ENCODE assay signal across 22 mouse cellular contexts in the genomic region with DNA sequence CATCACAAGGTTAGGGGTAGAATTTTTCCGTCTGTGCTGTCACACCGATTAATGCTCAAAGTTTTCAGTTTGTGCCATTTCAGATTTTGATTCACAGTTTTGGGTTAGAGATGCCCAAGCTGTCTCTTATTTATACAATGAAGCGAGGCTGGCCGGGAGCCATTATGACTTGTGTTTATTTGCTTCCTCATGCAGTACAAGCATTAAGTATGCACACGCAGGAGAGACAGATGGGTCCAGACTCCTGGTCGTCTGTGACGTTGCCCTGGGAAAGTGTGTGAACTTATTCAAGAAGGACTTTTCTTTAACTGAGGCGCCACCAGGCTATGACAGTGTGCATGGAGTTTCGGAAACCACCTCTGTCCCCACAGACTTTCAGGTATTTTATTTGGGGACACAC. TPM values are rescaled to one million over a fixed set of nuclear protein-coding genes. Genes with fewer than 3 reads are reported as not detected.
A peak's percentile ranks its signal among the peaks of the same experiment; 100 is the strongest.
DNase-seq lines count a peak whose midpoint lies in the region; ATAC-seq and TF ChIP-seq lines count a peak whose summit lies in the region.
"Had no signal": no experiment of that assay in that cellular context is flagged by ENCODE, and none has a peak within 500 bp of the region (broad histone marks: within the 10 kb centered on the region; RNA-seq: fewer than 3 reads in every experiment).

No protein-coding gene starts in this region.

- 67% methylated on average over 9 of the region's 9 CpGs for WGBS in forebrain, embryonic 15.5 days
- 94% methylated on average over 9 of the region's 9 CpGs for WGBS in forebrain, embryonic 10.5 days
- 56% methylated on average over 9 of the region's 9 CpGs for WGBS in lung, embryonic 14.5 days
- WGBS in forebrain, embryonic 16.5 days: 58% methylated on average over 9 of the region's 9 CpGs

- H3K4me3 ChIP-seq in forebrain, embryonic 15.5 days: no peak overlapping the region
- no peak overlapping the region for H3K4me3 ChIP-seq in forebrain, embryonic 10.5 days
- no peak overlapping the region for H3K4me3 ChIP-seq in lung, embryonic 14.5 days (ENCODE audit: low read depth, low read length)
- H3K4me3 ChIP-seq in forebrain, embryonic 16.5 days (replicated peaks; ENCODE audit: low read length): no peak overlapping the region
- H3K4me3 ChIP-seq: embryonic facial prominence, embryonic 15.5 days; erythroblast, embryonic 14.5 days; heart, embryonic 12.5 days; hindbrain, embryonic 15.5 days had no signal

- H3K4me2 ChIP-seq in forebrain, embryonic 15.5 days (replicated peaks): no peak overlapping the region
- no peak overlapping the region for H3K4me2 ChIP-seq in lung, embryonic 14.5 days
- H3K4me2 ChIP-seq in forebrain, embryonic 16.5 days (ENCODE audit: low read length): no peak overlapping the region
- H3K4me2 ChIP-seq: embryonic facial prominence, embryonic 15.5 days; heart, embryonic 12.5 days; hindbrain, embryonic 15.5 days had no signal

- no peak overlapping the region for H3K9ac ChIP-seq in forebrain, embryonic 15.5 days (replicated peaks)
- H3K9ac ChIP-seq in lung, embryonic 14.5 days: no peak overlapping the region
- no peak overlapping the region for H3K9ac ChIP-seq in forebrain, embryonic 16.5 days (replicated peaks; ENCODE audit: low read depth, low read length)
- H3K9ac ChIP-seq: embryonic facial prominence, embryonic 15.5 days; heart, embryonic 12.5 days; hindbrain, embryonic 15.5 days had no signal

- no peak for TF ChIP-seq CTCF in lung, embryonic 14.5 days (IDR thresholded peaks at IDR 0.05; ENCODE audit: low read depth)
- no peak for TF ChIP-seq CTCF in brain, embryonic 14.5 days (IDR thresholded peaks at IDR 0.05; ENCODE audit: borderline replicate concordance, extremely low read depth, insufficient read depth, insufficient read length)

- no peaks in the 10 kb centered on the region for H3K27me3 ChIP-seq in forebrain, embryonic 15.5 days
- no peaks in the 10 kb centered on the region for H3K27me3 ChIP-seq in forebrain, embryonic 10.5 days (ENCODE audit: poor library complexity, severe bottlenecking)
- no peaks in the 10 kb centered on the region for H3K27me3 ChIP-seq in lung, embryonic 14.5 days (ENCODE audit: insufficient read depth, low read length)
- no peaks in the 10 kb centered on the region for H3K27me3 ChIP-seq in forebrain, embryonic 16.5 days (replicated peaks; ENCODE audit: control insufficient read depth, insufficient read depth, low read length)
- H3K27me3 ChIP-seq: CH12.LX; embryonic facial prominence, embryonic 15.5 days; heart, embryonic 12.5 days; hindbrain, embryonic 15.5 days; Patski had no signal

- TF ChIP-seq POLR2A in brain, embryonic 14.5 days (IDR thresholded peaks at IDR 0.05; ENCODE audit: borderline replicate concordance, extremely low read depth, insufficient read depth, insufficient read length, poor library complexity, severe bottlenecking): no peak

- H3K27ac ChIP-seq in forebrain, embryonic 15.5 days (replicated peaks): no peak overlapping the region
- H3K27ac ChIP-seq in forebrain, embryonic 10.5 days: no peak overlapping the region
- no peak overlapping the region for H3K27ac ChIP-seq in lung, embryonic 14.5 days (ENCODE audit: low read depth)
- H3K27ac ChIP-seq in forebrain, embryonic 16.5 days (ENCODE audit: low read length): no peak overlapping the region
- H3K27ac ChIP-seq: embryonic facial prominence, embryonic 15.5 days; hindbrain, embryonic 15.5 days had no signal

- no peaks in the 10 kb centered on the region for H3K36me3 ChIP-seq in forebrain, embryonic 15.5 days
- no peaks in the 10 kb centered on the region for H3K36me3 ChIP-seq in forebrain, embryonic 10.5 days (replicated peaks)
- H3K36me3 ChIP-seq in lung, embryonic 14.5 days (ENCODE audit: insufficient read depth): no peaks in the 10 kb centered on the region
- no peaks in the 10 kb centered on the region for H3K36me3 ChIP-seq in forebrain, embryonic 16.5 days (ENCODE audit: control insufficient read depth, insufficient read depth)
- H3K36me3 ChIP-seq: embryonic facial prominence, embryonic 15.5 days; hindbrain, embryonic 15.5 days had no signal

- peak; percentile 71 for ATAC-seq in forebrain, embryonic 15.5 days (replicated peaks)
- peak; percentile 38; the same call in 1 of the 2 replicates for ATAC-seq in lung, embryonic 14.5 days (ENCODE audit: insufficient read depth)
- ATAC-seq in forebrain, embryonic 16.5 days: peak; percentile 84
- no peak for ATAC-seq in erythroid progenitor cell, adult 5-6 weeks (replicated peaks; ENCODE audit: low FRiP score, poor library complexity, severe bottlenecking)
- ATAC-seq: activated CD4-positive, CD25-positive, alpha-beta regulatory T cell, adult 4 months; intestine, embryonic 16.5 days; Patski had no signal

- no peak for DNase-seq in forebrain, embryonic 10.5 days (ENCODE audit: extremely low spot score, low spot score)
- peak; percentile 74 for DNase-seq in lung, embryonic 14.5 days
- no peak for DNase-seq in lung, postnatal 36 days
- DNase-seq in brain, embryonic 14.5 days (ENCODE audit: low read depth): peak; percentile 71
- no peak for DNase-seq in gastrocnemius, adult 8-10 months (ENCODE audit: low spot score in 2 of 2)
- DNase-seq: adrenal gland, postnatal 25 days; cerebellum, adult 11 months; cerebellum, adult 8-10 months; cerebellum, postnatal 14 days; embryo, embryonic 11 days; gastrocnemius, postnatal 10 days had no signal

- H3K4me1 ChIP-seq in forebrain, embryonic 15.5 days: 0 out of 2 replicates have a peak, but pooled peaks cover 3% of the 10 kb centered on the region
- no peaks in the 10 kb centered on the region for H3K4me1 ChIP-seq in forebrain, embryonic 10.5 days
- H3K4me1 ChIP-seq in lung, embryonic 14.5 days (ENCODE audit: insufficient read depth): no peaks in the 10 kb centered on the region
- 0 out of 2 replicates have a peak, but pooled peaks cover 4% of the 10 kb centered on the region for H3K4me1 ChIP-seq in forebrain, embryonic 16.5 days (replicated peaks; ENCODE audit: control insufficient read depth, insufficient read depth, low read length)
- H3K4me1 ChIP-seq: embryonic facial prominence, embryonic 15.5 days; heart, embryonic 12.5 days; hindbrain, embryonic 15.5 days had no signal

- H3K9me3 ChIP-seq in forebrain, embryonic 15.5 days: no peaks in the 10 kb centered on the region
- H3K9me3 ChIP-seq in forebrain, embryonic 10.5 days: no peaks in the 10 kb centered on the region
- H3K9me3 ChIP-seq in lung, embryonic 14.5 days (ENCODE audit: low read depth, low read length): no peaks in the 10 kb centered on the region
- no peaks in the 10 kb centered on the region for H3K9me3 ChIP-seq in forebrain, embryonic 16.5 days (ENCODE audit: control insufficient read depth, low read length)
- H3K9me3 ChIP-seq: embryonic facial prominence, embryonic 15.5 days; heart, embryonic 12.5 days; hindbrain, embryonic 15.5 days had no signal

RNA-seq across cellular contexts. Expression of gene Parp4, which starts 26.6 kb away (rescaled TPM):
- polyA plus RNA-seq in forebrain, embryonic 15.5 days (2015; fragmentation: Nextera tagmentation; extraction: Ambion mirVana): 0.59 and 0.61 TPM in 2 replicates
- 0.95 and 1.6 TPM in 2 replicates for polyA plus RNA-seq in forebrain, embryonic 10.5 days (2016; fragmentation: Nextera tagmentation; extraction: Ambion mirVana)
- 4.0 and 5.9 TPM in 2 replicates for polyA plus RNA-seq in lung, embryonic 14.5 days (2014; fragmentation: Nextera tagmentation; extraction: Ambion mirVana)
- 1.4 and 2.3 TPM in 2 replicates for polyA plus RNA-seq in brain, embryonic 14.5 days (2012; rRNA removed)
- polyA plus RNA-seq in forebrain, embryonic 16.5 days (2015; fragmentation: Nextera tagmentation; extraction: Ambion mirVana): 0.68 and 0.84 TPM in 2 replicates
- 10 to 100 TPM; 16.3 to 20.7 (median 20.6) TPM for total RNA-seq in gastrocnemius, adult 8-10 months (2022)
- 14.1 and 28.9 TPM in 2 replicates for total RNA-seq in erythroid progenitor cell, adult 5-6 weeks (2015; ENCODE audit: low replicate concordance)
- 2.1 and 3.0 TPM in 2 replicates for total RNA-seq in erythroid progenitor cell, adult 5-6 weeks (2017; ENCODE audit: low replicate concordance)

RNA-seq across cellular contexts. Expression of gene Cenpj, which starts 26.8 kb away (rescaled TPM):
- polyA plus RNA-seq in forebrain, embryonic 15.5 days (2015; fragmentation: Nextera tagmentation; extraction: Ambion mirVana): 13.4 and 15.3 TPM in 2 replicates
- polyA plus RNA-seq in forebrain, embryonic 10.5 days (2016; fragmentation: Nextera tagmentation; extraction: Ambion mirVana): 23.6 and 24.9 TPM in 2 replicates
- polyA plus RNA-seq in lung, embryonic 14.5 days (2014; fragmentation: Nextera tagmentation; extraction: Ambion mirVana): 13.5 and 16.3 TPM in 2 replicates
- polyA plus RNA-seq in brain, embryonic 14.5 days (2012; rRNA removed): 6.9 and 7.1 TPM in 2 replicates
- 14.7 and 18.2 TPM in 2 replicates for polyA plus RNA-seq in forebrain, embryonic 16.5 days (2015; fragmentation: Nextera tagmentation; extraction: Ambion mirVana)
- 1 to 10 TPM; 1.3 to 2.9 (median 2.0) TPM for total RNA-seq in gastrocnemius, adult 8-10 months (2022)
- 26.4 and 67.0 TPM in 2 replicates for total RNA-seq in erythroid progenitor cell, adult 5-6 weeks (2015; ENCODE audit: low replicate concordance)
- total RNA-seq in erythroid progenitor cell, adult 5-6 weeks (2017; ENCODE audit: low replicate concordance): 27.5 and 41.5 TPM in 2 replicates

Comparison
In these comparisons a context has a peak if more than half of its experiments do, and no peak if none do; other contexts are left out.
1. DNase-seq: peak in lung, embryonic 14.5 days (single experiment) and brain, embryonic 14.5 days (single experiment); none in forebrain, embryonic 10.5 days (single experiment), lung, postnatal 36 days (single experiment) and gastrocnemius, adult 8-10 months (0 of 2).